Mouse (Mus musculus) C2C12 (cell line): ENCODE measurements around the gene Olfr1218.
"Not testable (repeated sequence)": the region's sequence is repeated elsewhere in the genome, so short reads cannot be mapped to it uniquely, and the experiment has no call there.

ENCODE experiments used
- CEBPB ChIP-seq: IDR thresholded peaks from one replicate; pipeline ENCODE4 v1.6.1; 2011; ENCODE audit warnings: low read depth, mild to moderate bottlenecking, control low read depth, moderate library complexity
- CTCF ChIP-seq: IDR thresholded peaks from one replicate; pipeline ENCODE4 v1.5.1; 2011; ENCODE audit not compliant: control insufficient read depth, insufficient read depth, insufficient read length
- MAX ChIP-seq: IDR thresholded peaks from one replicate; pipeline ENCODE4 v1.6.1; 2011; ENCODE audit warnings: mild to moderate bottlenecking, control low read depth

DNA sequence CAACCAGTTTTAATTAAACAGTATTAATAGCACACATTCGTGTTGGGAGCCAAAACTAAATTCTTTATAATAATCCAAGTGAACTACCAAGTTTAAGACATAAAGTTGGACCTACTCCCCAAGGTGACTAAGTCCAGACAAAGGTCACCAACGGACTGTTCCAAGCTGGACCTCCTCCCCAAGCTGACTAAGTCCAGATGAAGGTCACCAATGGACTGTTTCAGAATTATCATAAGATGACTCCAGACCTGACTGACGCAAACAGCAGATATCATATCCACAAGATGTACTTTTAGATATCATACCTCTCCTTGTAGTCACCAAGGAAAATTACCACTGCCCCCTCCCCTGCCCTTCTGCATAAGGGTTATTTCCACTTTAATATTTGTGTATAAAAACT, 39.6 kb downstream of the Olfr1218 start:
- not testable (repeated sequence) for TF ChIP-seq CTCF, MAX, CEBPB
